Mouse (Mus musculus) megakaryocyte, embryonic 14.5 days (primary cell): ENCODE measurements around the gene Mgst2. TPM values are rescaled to one million over a fixed set of nuclear protein-coding genes. Genes with fewer than 3 reads are reported as not detected.
A peak's percentile ranks its signal among the peaks of the same experiment; 100 is the strongest.

Experiments used
- H3K27me3 ChIP-seq: replicated peaks from 2 replicates; pipeline ENCODE3; 2012; ENCODE audit warnings: inconsistent platforms
- H3K36me3 ChIP-seq: replicated peaks from 2 replicates; pipeline ENCODE3; 2012; ENCODE audit warnings: low read length, inconsistent platforms, mixed read lengths
- H3K4me1 ChIP-seq: 2 replicates; pipeline ENCODE4 v1.6.1; 2012; ENCODE audit warnings: inconsistent platforms
- H3K4me3 ChIP-seq: replicated peaks from 2 replicates; pipeline ENCODE3; 2012; ENCODE audit warnings: moderate library complexity, mild to moderate bottlenecking, inconsistent platforms
- H3K9me3 ChIP-seq: 2 replicates; pipeline ENCODE4 v1.6.1; 2012; ENCODE audit warnings: inconsistent platforms
- FLI1 ChIP-seq: IDR thresholded peaks from 2 replicates; pipeline ENCODE4 v1.6.1; 2012; ENCODE audit warnings: low read length, inconsistent platforms, mixed read lengths
- GATA1 ChIP-seq: IDR thresholded peaks from 3 replicates; pipeline ENCODE4 v1.6.1; 2012; ENCODE audit warnings: mixed read lengths, low read length, inconsistent platforms, borderline replicate concordance
- polyA plus RNA-seq: library from polyadenylated mRNA; stranded (reverse); fragments of >175 nt; gene quantifications from 2 replicates; pipeline ENCODE4 v1.2.3, GENCODE M21; 2012; ENCODE audit warnings: low replicate concordance; ENCODE audit not compliant: insufficient read depth

Gene Mgst2
- polyA plus RNA-seq, 1 experiment = 1.1 TPM

DNA sequence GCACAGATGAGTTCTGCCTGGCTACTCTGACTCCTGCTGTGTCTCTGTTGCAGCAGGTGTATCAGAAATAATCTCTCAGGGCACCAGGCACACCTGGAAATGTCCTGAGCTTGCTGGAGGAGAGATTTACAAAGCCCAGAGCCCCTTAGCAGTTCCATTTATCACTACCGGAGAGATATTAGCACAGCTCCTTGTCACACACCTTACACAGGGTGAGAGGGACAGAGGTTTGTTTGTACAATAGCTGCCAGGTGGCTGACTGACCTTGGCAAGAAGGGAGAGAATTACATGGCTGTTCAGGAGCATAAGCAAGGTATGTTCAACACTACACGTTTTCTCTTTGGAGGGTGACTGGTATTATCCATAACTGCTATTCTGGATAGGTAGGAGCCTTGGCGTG, 35.6 kb downstream of the Mgst2 start:
- no peaks in the 10 kb centered on the region for H3K27me3 ChIP-seq
- H3K4me1 ChIP-seq = peaks cover 46% of the 10 kb centered on the region
- peaks cover under 1% of the 10 kb centered on the region for H3K9me3 ChIP-seq
- TF ChIP-seq GATA1 = no peak
- no peak for TF ChIP-seq FLI1
- peaks cover 64% of the 10 kb centered on the region for H3K36me3 ChIP-seq
- H3K4me3 ChIP-seq = no peak overlapping the region

- Histone ChIP-seq H3K4me3 (no peak overlapping the region), H3K36me3 (peaks cover 45% of the 10 kb centered on the region), H3K4me1 (peaks cover 54% of the 10 kb centered on the region), H3K27me3 (no peaks in the 10 kb centered on the region), H3K9me3 (no peaks in the 10 kb centered on the region)
- TF ChIP-seq FLI1 (no peak), GATA1 (no peak)
These were observed 37.8 kb downstream of the Mgst2 start for GRCm38 (mm10) chr3:51697931-51698330.

DNA sequence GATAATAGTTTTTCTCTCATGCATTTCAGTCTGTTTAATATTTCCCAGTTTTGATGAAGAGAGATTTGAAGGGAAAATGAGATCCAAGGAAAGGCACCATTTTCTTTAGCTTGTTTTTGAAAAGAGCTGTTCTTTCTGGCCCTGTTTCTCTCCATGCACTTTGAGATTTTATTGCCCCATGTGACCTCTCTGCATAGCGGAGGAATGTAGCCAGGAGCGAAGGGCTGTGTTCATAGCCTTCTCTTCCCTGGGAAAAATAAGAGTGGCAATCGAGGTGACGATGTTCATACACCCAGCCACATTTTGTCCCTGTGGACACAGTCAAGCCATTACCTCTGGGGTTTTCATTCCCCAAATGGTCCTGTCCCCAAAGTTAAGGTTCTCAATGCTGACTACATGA, 40.0 kb downstream of the Mgst2 start:
- TF ChIP-seq GATA1 (no peak), FLI1 (no peak)
- peaks cover 69% of the 10 kb centered on the region for H3K4me1 ChIP-seq
- H3K9me3 ChIP-seq = no peaks in the 10 kb centered on the region
- no peak overlapping the region for H3K4me3 ChIP-seq
- H3K27me3 ChIP-seq = no peaks in the 10 kb centered on the region
- H3K36me3 ChIP-seq = peaks cover 27% of the 10 kb centered on the region

DNA sequence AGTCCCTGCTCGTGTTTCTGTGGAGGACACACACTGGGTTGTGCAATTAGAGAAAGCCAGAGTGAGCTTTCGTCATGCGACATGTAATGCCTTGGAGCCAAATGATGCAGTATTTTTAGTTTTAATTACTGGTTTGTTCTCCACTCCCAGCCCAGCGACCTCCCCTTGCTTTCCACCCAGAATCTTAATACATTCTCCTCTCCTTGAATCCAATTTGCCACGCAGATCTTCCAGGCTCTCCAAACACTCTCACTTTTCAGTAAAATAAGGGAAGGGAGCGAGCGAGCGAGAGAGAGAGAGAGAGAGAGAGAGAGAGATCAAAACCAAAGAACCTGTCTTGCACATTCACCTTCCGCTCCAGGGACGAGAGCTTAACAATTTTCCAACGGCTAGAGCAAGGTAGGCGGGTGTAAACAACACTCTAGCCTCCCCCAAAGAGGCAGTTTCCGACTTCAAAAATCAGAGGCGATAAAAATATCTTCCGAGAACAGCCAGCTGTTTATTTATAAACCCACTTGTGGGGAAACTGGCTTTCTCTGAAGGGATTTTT, 40.6 kb downstream of the Mgst2 start:
- Histone ChIP-seq H3K27me3 (no peaks in the 10 kb centered on the region), H3K9me3 (no peaks in the 10 kb centered on the region), H3K4me1 (peaks cover 74% of the 10 kb centered on the region), H3K36me3 (peaks cover 27% of the 10 kb centered on the region), H3K4me3 (peak overlapping the region; percentile 93)
- TF ChIP-seq FLI1 (no peak), GATA1 (no peak)

GRCm38 (mm10) chr3:51701281-51701751, 41.2 kb downstream of the Mgst2 start:
- peak overlapping the region; percentile 93 for H3K4me3 ChIP-seq
- H3K27me3 ChIP-seq = no peaks in the 10 kb centered on the region
- TF ChIP-seq FLI1 = no peak
- TF ChIP-seq GATA1 = no peak
- peaks cover 76% of the 10 kb centered on the region for H3K4me1 ChIP-seq
- peaks cover 26% of the 10 kb centered on the region for H3K36me3 ChIP-seq
- no peaks in the 10 kb centered on the region for H3K9me3 ChIP-seq

DNA sequence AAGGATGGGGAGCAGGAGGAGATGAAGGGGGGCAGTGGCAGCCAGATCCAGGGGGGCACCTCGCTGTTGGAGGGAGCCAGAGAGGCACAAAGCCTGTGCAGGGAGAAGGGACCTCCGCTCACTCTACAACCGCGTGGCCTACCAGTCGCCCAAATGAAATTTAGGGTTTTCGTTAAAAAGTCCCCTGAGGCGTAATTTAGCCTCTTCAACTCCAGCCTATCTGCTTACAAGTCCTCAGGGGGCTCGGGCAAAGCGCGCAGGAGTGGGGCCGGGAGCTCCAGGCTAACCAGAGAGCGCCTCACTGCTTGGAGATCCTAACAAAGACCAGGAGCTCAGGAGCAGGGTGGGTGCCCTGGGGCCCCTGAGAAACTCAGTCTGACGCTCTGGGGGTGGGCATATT, 41.8 kb downstream of the Mgst2 start:
- peaks cover 23% of the 10 kb centered on the region for H3K36me3 ChIP-seq
- peak overlapping the region; percentile 93 for H3K4me3 ChIP-seq
- H3K9me3 ChIP-seq = peaks cover under 1% of the 10 kb centered on the region; the same call in 1 of the 2 replicates
- TF ChIP-seq FLI1 = no peak
- H3K27me3 ChIP-seq = no peaks in the 10 kb centered on the region
- H3K4me1 ChIP-seq = peaks cover 79% of the 10 kb centered on the region

GRCm38 (mm10) chr3:51702701-51703286, 42.6 kb downstream of the Mgst2 start:
- Histone ChIP-seq H3K4me3 (no peak overlapping the region), H3K27me3 (no peaks in the 10 kb centered on the region), H3K36me3 (peaks cover 19% of the 10 kb centered on the region), H3K4me1 (peaks cover 82% of the 10 kb centered on the region), H3K9me3 (peaks cover 7% of the 10 kb centered on the region)
- TF ChIP-seq GATA1 (no peak), FLI1 (no peak)

- Histone ChIP-seq H3K36me3 (peaks cover 23% of the 10 kb centered on the region), H3K9me3 (peaks cover 10% of the 10 kb centered on the region), H3K4me1 (peaks cover 89% of the 10 kb centered on the region), H3K27me3 (no peaks in the 10 kb centered on the region), H3K4me3 (no peak overlapping the region)
- TF ChIP-seq GATA1 (no peak), FLI1 (no peak)
These were observed 43.3 kb downstream of the Mgst2 start for GRCm38 (mm10) chr3:51703478-51703877.

- H3K4me1 ChIP-seq = peaks cover 90% of the 10 kb centered on the region
- H3K4me3 ChIP-seq = no peak overlapping the region
- TF ChIP-seq GATA1 (no peak), FLI1 (no peak)
- H3K9me3 ChIP-seq = peaks cover 10% of the 10 kb centered on the region
- peaks cover 34% of the 10 kb centered on the region for H3K36me3 ChIP-seq
- H3K27me3 ChIP-seq = no peaks in the 10 kb centered on the region
These were observed 45.1 kb downstream of the Mgst2 start for GRCm38 (mm10) chr3:51705220-51705619.

DNA sequence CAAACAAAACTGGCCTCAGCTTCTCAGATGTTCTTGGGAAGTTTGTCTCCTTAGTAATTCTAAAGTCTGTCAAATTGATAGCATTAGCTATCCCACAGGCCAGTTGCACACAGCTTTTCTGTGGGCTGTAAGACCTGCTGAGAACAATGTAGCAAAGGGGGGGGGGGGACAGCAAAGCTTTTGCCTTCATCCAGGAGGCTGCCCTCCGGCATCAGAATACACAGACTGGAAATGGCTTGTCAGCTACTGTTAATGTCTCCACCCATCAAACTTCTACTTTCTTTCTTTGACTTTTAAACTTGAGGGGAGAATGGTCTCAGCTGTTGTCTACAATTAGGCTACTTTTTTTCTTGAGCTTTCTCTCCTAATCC, 48.2 kb downstream of the Mgst2 start:
- Histone ChIP-seq H3K27me3 (no peaks in the 10 kb centered on the region), H3K4me3 (no peak overlapping the region), H3K36me3 (peaks cover 49% of the 10 kb centered on the region), H3K4me1 (peaks cover 89% of the 10 kb centered on the region), H3K9me3 (peaks cover 10% of the 10 kb centered on the region)
- TF ChIP-seq FLI1 (no peak), GATA1 (no peak)

- H3K36me3 ChIP-seq = peaks cover 49% of the 10 kb centered on the region
- peak overlapping the region; percentile 67 for H3K4me3 ChIP-seq
- H3K9me3 ChIP-seq = peaks cover 10% of the 10 kb centered on the region
- H3K27me3 ChIP-seq = no peaks in the 10 kb centered on the region
- TF ChIP-seq GATA1 (no peak), FLI1 (no peak)
- H3K4me1 ChIP-seq = peaks cover 89% of the 10 kb centered on the region
These were observed 48.7 kb downstream of the Mgst2 start for GRCm38 (mm10) chr3:51708746-51709411.
